Mouse (Mus musculus) neutrophil, adult 5-6 weeks (primary cell): ENCODE results near the gene Gm21586. TPM values are rescaled to one million over a fixed set of nuclear protein-coding genes. Genes with fewer than 3 reads are reported as not detected.
"Not testable (repeated sequence)": the region's sequence is repeated elsewhere in the genome, so short reads cannot be mapped to it uniquely, and the experiment has no call there.

Experiments
- ATAC-seq: fragments of 151-379, 151-347 bp; 2 replicates; pipeline ENCODE4 v1.8.0; 2017; ENCODE audit warnings: mild to moderate bottlenecking, moderate TSS enrichment; ENCODE audit not compliant: insufficient number of reproducible peaks, poor library complexity, low FRiP score, severe bottlenecking; ENCODE audit errors: extremely low read depth
- total RNA-seq: library from RNA; stranded (forward); fragments of 200-1000 nt; gene quantifications from 2 replicates; pipeline ENCODE4 v1.2.3, GENCODE M21; 2017

Gene Gm21586
- total RNA-seq, result not detected in 2 replicates

- not testable (repeated sequence) for ATAC-seq
Observed at GRCm38 (mm10) chr4:42439078-42439477, at the start of gene Gm21586. TSS of gene Gm21586 (plus strand) at chr4:42439378.

GRCm38 (mm10) chr4:42466452-42466851, 27.3 kb downstream of the Gm21586 start, which contains the start of gene Gm2163:
TSS of gene Gm2163 (plus strand) at chr4:42466752.
- not testable (repeated sequence) for ATAC-seq

Other genes starting within 250 kb of the Gm21586 start
- not detected in 2 replicates for gene Gm10600, start 198.7 kb upstream of the Gm21586 start, total RNA-seq
- gene Ccl21b, start 183.6 kb upstream of the Gm21586 start, total RNA-seq, result not detected in 2 replicates
- not detected in 2 replicates for gene Gm21953, start 145.1 kb upstream of the Gm21586 start, total RNA-seq
- not detected in 2 replicates for gene Fam205a3, start 121.0 kb upstream of the Gm21586 start, total RNA-seq
- gene Gm2163, start 27.4 kb downstream of the Gm21586 start, total RNA-seq, result not detected in 2 replicates
- not detected in 2 replicates for gene Fam205a2, start 88.8 kb downstream of the Gm21586 start, total RNA-seq
- not detected in 2 replicates for gene Gm10591, start 172.8 kb downstream of the Gm21586 start, total RNA-seq
- not detected in 2 replicates for gene Gm2564, start 190.3 kb downstream of the Gm21586 start, total RNA-seq
- gene Ccl27b, start 215.9 kb downstream of the Gm21586 start, total RNA-seq, result not detected in 2 replicates
- gene Il11ra2, start 222.5 kb downstream of the Gm21586 start, total RNA-seq, result not detected in 2 replicates